Mouse (Mus musculus) embryonic fibroblast, embryonic 13.5 days (primary cell): ENCODE results near the gene Aim2. TPM values are rescaled to one million over a fixed set of nuclear protein-coding genes. Genes with fewer than 3 reads are reported as not detected.

Experiments used
- H3K27ac ChIP-seq: 2 replicates; pipeline ENCODE4 v1.5.1; 2012; ENCODE audit warnings: low read length, control low read depth, inconsistent platforms; ENCODE audit not compliant: insufficient read depth
- H3K4me1 ChIP-seq: 2 replicates; pipeline ENCODE4 v1.6.1; 2011; ENCODE audit warnings: low read length; ENCODE audit not compliant: control insufficient read depth, insufficient read depth
- H3K4me3 ChIP-seq: 2 replicates; pipeline ENCODE4 v1.5.1; 2011; ENCODE audit warnings: mild to moderate bottlenecking, control low read depth, low read length; ENCODE audit not compliant: insufficient read depth
- CTCF ChIP-seq: IDR thresholded peaks from 2 replicates; pipeline ENCODE4 v1.5.1; 2011; ENCODE audit warnings: mild to moderate bottlenecking, control low read depth, low read length, moderate library complexity, borderline replicate concordance; ENCODE audit not compliant: insufficient read depth
- POLR2A ChIP-seq: IDR thresholded peaks from 2 replicates; pipeline ENCODE4 v1.6.1; 2011; ENCODE audit warnings: low read depth, mild to moderate bottlenecking, control low read depth, low read length, moderate library complexity
- polyA plus RNA-seq: library from polyadenylated mRNA; stranded (reverse); fragments of >200 nt; gene quantifications from 2 replicates; pipeline ENCODE4 v1.2.4, GENCODE M21; 2011; ENCODE audit warnings: low read depth; ENCODE audit not compliant: missing spikeins, insufficient read length

Gene Aim2
- polyA plus RNA-seq, 1 experiment = not detected

DNA sequence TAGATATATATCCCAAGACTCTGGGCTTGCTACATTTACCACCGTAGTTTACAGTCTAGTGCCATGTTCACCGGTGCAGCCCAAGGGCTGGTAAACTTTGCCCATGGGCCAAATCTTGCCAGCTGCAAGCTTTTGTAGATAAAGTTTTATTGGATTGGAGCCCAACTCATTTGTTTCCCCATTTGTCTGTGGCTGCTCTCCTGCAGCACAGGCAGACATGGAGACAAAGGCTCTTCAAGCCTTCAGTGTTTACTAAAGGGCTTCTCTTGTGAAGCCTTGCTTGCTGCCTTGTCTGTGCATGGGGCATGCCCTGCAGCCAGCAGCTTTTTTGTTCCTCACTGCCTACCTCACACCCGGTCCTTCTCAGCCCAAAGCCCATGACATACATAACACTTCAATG is 6.7 kb upstream of the Aim2 start:
- no peak overlapping the region for H3K4me3 ChIP-seq
- TF ChIP-seq POLR2A = no peak
- TF ChIP-seq CTCF = no peak
- no peak overlapping the region for H3K27ac ChIP-seq
- H3K4me1 ChIP-seq = no peaks in the 10 kb centered on the region

DNA sequence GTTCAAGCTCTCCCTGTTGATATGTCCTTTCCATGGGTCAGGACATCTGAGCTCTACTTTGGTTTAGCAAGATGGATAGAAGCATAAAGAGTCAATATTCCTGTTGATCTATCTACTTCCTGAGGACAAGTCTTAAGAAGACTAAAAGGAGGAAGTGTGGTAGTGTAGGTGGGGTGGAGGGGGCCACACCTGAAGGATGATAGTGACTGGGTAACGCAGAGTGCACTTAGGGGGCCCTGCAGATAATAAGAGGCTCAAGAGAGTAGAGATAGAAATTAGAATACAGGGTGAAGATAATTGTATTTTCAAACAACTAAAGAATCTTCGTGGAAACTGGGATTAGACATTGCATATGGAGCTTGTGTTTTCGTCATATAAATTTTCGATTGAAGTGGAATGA is 5.6 kb upstream of the Aim2 start:
- Histone ChIP-seq H3K27ac (no peak overlapping the region), H3K4me1 (no peaks in the 10 kb centered on the region), H3K4me3 (no peak overlapping the region)
- TF ChIP-seq POLR2A (no peak), CTCF (no peak)

DNA sequence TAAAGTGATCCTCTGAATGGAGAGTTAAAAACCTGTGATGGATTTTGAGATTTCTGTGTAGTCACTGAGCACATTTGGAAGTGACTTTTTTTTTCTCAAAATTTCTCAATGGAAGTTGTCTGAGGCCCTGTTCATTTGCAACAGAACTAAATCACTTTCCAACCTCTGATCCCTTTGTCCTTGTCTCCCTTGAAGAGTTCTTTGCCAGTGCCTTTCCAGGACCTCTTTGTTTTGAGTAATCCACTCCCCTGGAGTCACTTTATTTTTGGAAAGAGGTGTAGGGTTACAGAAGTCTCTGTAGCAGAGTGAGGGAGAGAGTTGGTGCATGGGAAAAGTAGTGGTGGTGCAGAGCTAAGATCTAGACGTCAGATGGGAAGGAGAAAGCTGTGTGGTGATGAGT is 2.2 kb upstream of the Aim2 start:
- H3K4me1 ChIP-seq = no peaks in the 10 kb centered on the region
- TF ChIP-seq POLR2A = no peak
- no peak for TF ChIP-seq CTCF
- no peak overlapping the region for H3K27ac ChIP-seq
- no peak overlapping the region for H3K4me3 ChIP-seq

DNA sequence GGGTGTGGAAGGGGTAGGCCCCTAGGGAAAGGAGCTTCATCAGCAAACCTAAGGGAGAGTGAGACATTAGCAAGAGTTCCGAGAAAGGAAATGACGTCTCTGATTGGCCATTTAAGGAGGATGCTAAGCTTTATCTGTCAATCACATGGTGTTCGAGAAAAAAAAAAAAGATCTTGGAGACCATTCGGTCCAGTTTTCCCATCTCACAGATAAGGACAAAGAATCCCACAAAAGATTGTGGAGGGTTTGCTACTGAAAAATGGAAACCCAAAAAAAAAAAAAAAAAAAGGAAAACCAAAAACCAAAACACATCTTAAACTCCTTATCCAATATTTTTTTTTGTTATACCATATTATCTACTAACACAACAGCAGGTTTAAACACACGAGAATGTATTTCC is 1.5 kb upstream of the Aim2 start:
- H3K4me3 ChIP-seq = no peak overlapping the region
- no peak overlapping the region for H3K27ac ChIP-seq
- no peak for TF ChIP-seq CTCF
- TF ChIP-seq POLR2A = no peak
- no peaks in the 10 kb centered on the region for H3K4me1 ChIP-seq

DNA sequence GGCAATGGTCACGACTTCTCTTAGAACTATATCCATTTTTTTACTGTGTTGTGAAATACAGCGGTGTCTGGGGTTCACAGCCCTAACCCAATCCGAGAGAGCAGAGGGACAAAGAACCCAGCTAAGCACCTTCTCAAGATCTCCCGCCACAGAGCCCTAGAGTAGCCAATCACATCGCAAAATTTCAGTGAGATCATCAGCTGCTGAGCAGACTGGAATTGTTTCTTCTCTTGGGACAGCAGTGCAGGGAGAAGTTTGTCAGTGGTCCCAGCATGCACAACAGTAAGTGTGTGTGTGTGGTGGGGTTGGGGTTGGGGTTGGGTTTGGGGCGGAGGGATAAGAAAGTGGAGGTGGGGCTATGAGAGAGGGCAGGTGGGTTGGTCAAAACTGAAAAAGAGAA is 733 bp upstream of the Aim2 start:
- no peaks in the 10 kb centered on the region for H3K4me1 ChIP-seq
- H3K4me3 ChIP-seq = no peak overlapping the region
- no peak overlapping the region for H3K27ac ChIP-seq
- TF ChIP-seq POLR2A (no peak), CTCF (no peak)

DNA sequence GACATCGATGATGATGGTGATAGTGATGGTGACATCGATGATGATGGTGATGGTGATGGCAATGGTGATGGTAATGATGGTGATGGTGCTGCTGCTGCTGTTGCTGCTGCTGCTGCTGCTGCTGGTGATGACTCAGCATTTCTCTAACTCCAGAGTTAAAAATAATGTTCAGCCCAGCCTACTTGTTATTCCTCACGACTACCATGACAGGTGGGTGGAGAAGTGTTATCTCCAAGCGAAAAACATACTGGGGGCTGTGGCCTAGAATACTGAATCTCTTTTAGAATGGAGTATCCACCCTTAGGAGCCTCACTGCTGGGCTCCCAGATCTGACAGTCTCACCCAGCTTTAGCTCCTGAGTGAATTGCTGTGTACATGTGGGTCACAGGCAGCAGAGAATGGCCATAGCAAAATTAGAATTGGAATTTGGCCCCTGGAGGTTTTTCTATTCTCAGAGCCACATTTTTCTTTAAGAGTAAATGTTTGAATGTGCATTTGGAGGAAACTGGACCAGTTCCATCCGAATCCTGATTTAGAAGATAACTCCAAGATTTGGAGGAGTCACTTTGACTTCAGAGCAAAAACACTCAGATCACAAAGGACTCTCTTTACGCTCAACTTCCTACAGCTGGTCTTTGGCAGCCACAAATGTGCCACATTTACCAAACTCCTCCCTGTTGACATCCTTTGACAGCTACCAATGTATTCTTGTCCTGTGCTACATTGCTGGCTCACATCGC is 4.6 kb downstream of the Aim2 start:
- Histone ChIP-seq H3K27ac (no peak overlapping the region), H3K4me3 (no peak overlapping the region), H3K4me1 (no peaks in the 10 kb centered on the region)
- no peak for TF ChIP-seq POLR2A
- TF ChIP-seq CTCF = no peak

DNA sequence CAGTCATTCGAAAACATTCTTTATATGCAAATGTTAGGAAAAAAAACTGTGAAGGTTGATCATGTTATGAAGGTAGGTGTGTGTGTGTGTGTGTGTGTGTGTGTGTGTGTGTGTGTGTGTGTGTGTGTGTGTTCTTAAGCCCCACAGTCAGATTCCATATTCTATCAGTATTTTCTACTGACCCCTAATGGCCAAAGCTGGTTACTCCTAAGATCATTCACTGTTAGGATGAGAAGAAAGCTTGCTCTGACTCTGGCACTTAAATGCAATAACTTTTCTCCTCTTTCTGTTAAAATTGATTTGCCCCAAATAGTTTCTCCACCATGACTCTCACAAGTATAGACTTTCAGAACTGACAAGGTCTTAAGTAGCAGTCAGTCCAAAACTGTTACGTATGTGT is 6.0 kb downstream of the Aim2 start:
- Histone ChIP-seq H3K4me1 (no peaks in the 10 kb centered on the region), H3K4me3 (no peak overlapping the region), H3K27ac (no peak overlapping the region)
- no peak for TF ChIP-seq CTCF
- TF ChIP-seq POLR2A = no peak

DNA sequence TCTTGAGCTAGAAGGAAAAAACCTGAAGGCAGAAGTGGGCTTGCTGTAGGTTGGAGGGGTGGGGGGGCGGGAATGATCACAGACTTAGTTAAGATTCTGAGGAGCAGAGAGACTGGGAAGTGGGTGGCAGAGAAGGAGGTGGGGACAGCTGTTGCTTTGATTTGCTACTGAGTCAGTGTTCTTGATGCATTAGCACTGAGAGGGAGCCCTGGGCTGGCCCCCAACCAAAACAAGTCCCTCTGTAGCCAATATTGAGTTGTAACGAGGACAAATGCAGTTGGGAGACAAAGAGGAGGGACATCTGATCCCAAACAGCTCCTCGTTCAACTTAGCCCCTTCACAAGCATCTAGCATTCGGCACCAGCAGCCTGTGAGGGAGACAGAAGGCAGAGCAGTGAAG is 7.1 kb downstream of the Aim2 start:
- no peak overlapping the region for H3K27ac ChIP-seq
- H3K4me3 ChIP-seq = no peak overlapping the region
- TF ChIP-seq POLR2A (no peak), CTCF (no peak)
- no peaks in the 10 kb centered on the region for H3K4me1 ChIP-seq

DNA sequence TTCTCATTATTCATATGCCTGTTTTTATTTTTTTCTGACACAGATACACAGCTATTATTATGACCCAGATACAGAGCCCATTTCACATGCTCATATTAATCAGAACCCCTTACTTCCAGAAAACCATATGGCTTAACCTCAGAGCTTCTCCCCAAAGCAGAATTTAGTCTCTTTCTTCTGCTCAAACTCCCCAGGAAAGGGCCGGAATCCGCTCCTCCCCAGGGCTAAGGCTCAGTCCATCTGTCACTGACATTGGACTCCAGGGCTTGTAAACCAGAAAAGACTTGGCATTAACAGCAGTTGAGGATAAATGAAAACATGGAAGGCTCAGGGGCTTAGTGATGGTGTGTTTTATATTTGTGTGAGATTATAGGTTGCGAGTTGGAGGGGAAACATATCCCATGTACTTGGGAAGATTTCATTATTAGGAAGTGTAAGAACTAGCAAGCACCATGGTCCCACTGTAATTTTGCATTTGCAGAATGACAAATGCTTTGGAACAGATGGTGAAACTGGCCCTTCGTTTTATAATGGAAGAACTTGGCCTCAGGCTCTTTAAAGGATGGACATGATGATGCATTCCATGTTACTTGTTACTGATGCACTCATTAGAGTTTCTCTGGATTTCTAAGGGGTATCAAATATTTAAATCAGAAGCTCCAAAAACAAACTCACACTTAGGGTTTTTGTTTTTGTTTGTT is 9.1 kb downstream of the Aim2 start:
- no peak overlapping the region for H3K4me3 ChIP-seq
- H3K27ac ChIP-seq = no peak overlapping the region
- H3K4me1 ChIP-seq = no peaks in the 10 kb centered on the region

DNA sequence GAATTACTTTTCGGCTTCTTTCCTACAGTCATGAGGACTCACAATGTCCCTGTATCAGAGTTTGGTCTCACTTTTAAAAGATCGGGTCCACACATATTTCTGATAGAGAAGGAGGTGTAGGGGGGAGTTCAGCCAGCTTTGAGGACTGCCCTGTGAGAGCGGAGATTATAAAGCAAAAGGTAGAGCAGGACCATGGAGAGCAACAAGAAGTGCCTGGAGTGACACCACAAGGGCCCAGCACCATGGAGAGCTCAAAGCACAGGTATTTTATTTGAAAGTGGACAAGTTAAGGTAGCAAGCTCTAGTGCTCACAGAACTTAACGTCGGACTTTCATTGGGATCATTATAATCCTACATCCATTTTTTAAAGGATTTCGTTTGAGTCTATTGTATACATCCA is 11.0 kb downstream of the Aim2 start:
- TF ChIP-seq CTCF (no peak), POLR2A (no peak)
- no peak overlapping the region for H3K4me3 ChIP-seq
- H3K4me1 ChIP-seq = no peaks in the 10 kb centered on the region
- no peak overlapping the region for H3K27ac ChIP-seq

More for the DNA sequence above, 9.1 kb downstream of the Aim2 start:
- TF ChIP-seq POLR2A = no peak
- no peak for TF ChIP-seq CTCF

DNA sequence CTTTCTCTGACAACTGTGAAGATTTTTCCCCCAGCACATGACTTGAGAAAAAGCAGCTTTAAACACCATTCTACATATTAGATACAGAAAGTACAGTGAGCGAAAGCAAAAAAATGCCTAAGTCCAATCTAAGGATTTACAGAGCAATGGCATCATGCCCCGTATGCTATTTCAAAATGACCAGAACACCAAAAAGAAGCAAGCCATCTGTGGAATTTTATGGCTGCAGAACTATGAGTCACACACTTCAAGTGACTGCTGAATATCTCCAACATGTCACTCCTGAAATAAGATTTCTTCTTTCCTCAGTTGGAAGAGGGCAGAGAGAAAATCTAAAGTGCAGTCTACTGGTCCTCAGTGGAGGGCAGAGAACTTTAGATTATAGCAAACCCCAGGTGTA is 12.8 kb downstream of the Aim2 start:
- H3K27ac ChIP-seq = no peak overlapping the region
- H3K4me3 ChIP-seq = no peak overlapping the region
- TF ChIP-seq POLR2A (no peak), CTCF (no peak)

More for the DNA sequence above, 12.8 kb downstream of the Aim2 start:
- H3K4me1 ChIP-seq = no peaks in the 10 kb centered on the region
